Mouse (Mus musculus): ENCODE data around the gene Gm45808.

- TF ChIP-seq POLR2A (IDR thresholded peaks at IDR 0.05; ENCODE audit: borderline replicate concordance, extremely low read depth, low read depth, low read length) (no peak), CTCF (IDR thresholded peaks at IDR 0.05; ENCODE audit: insufficient read depth, low read length) (no peak)
Observed at GRCm38 (mm10) chr7:45507583-45507982, 21.0 kb upstream of the Gm45808 start.
